Mouse (Mus musculus) cerebral cortex, adult 2 months (tissue): ENCODE results near the gene Tmem167b.

Experiments
- WGBS: fragments of 180-500 bp; shearing (Covaris S2); methylation state at CpG from one replicate; pipeline ENCODE4 v1.1.7; 2018; 5-methylcytosine and 5-hydroxymethylcytosine counted together

Tmem167b gene

GRCm38 (mm10) chr3:108536517-108537260 is 25.6 kb downstream of the Tmem167b start, which contains the start of gene 5330417C22Rik:
5330417C22Rik (minus strand) TSS chr3:108536536.
- WGBS, result 1% methylated on average over 35 of the region's 35 CpGs

GRCm38 (mm10) chr3:108535896-108536516 is 26.3 kb downstream of the Tmem167b start:
- WGBS, result 7% methylated on average over 15 of the region's 15 CpGs

- 95% methylated on average over 6 of the region's 6 CpGs for WGBS
These were observed 28.3 kb downstream of the Tmem167b start, which contains the start of gene 1700013F07Rik for GRCm38 (mm10) chr3:108533951-108534350. 1700013F07Rik (plus strand) TSS chr3:108534150.

GRCm38 (mm10) chr3:108533114-108533885 is 29.0 kb downstream of the Tmem167b start:
- 60% methylated on average over 9 of the region's 9 CpGs for WGBS

GRCm38 (mm10) chr3:108528489-108528888 is 33.8 kb downstream of the Tmem167b start:
- WGBS, result 97% methylated on average over 8 of the region's 8 CpGs

GRCm38 (mm10) chr3:108523415-108523814 is 38.9 kb downstream of the Tmem167b start:
- WGBS, result 92% methylated on average over 4 of the region's 4 CpGs

- 45% methylated on average over 4 of the region's 4 CpGs for WGBS
These were observed 44.0 kb downstream of the Tmem167b start for GRCm38 (mm10) chr3:108518276-108518675.

- WGBS, result 74% methylated on average over 3 of the region's 3 CpGs
These were observed 48.8 kb downstream of the Tmem167b start for GRCm38 (mm10) chr3:108513465-108513864.

GRCm38 (mm10) chr3:108510716-108511483 is 51.4 kb downstream of the Tmem167b start:
- 43% methylated on average over 9 of the region's 9 CpGs for WGBS

GRCm38 (mm10) chr3:108510156-108510555 is 52.1 kb downstream of the Tmem167b start:
- 75% methylated on average over 2 of the region's 2 CpGs for WGBS

GRCm38 (mm10) chr3:108508745-108509474 is 53.4 kb downstream of the Tmem167b start:
- WGBS, result 70% methylated on average over 4 of the region's 4 CpGs
